In the genomic region with DNA sequence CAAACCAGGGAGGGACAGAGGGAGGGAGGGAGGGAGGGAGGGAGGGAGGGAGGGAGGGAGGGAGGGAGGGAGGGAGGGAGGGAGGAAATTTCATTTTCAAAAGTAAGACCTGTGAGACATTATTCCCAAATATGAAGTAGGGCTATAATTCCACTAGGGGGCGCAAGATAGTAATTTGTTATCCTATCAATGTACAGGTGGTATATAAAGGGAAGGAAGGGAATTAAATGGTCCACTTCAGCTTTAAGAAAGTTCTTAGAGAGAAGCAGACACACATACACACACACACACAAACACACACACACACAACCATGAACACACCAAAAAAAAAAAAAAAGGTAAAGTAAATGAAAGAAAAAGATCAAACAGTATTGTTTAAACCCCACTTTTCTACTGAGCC, we compare ENCODE assay signal across 8 mouse cellular contexts.
DNase-seq lines count a peak whose midpoint lies in the region; ATAC-seq and TF ChIP-seq lines count a peak whose summit lies in the region.

No protein-coding gene starts in this region.

- 0% methylated on average over 1 of the region's 1 CpGs for WGBS in thymus, adult 2 months
- WGBS in limb, embryonic 14.5 days = 0% methylated on average over 1 of the region's 1 CpGs

- no peak for TF ChIP-seq POLR2A in thymus, adult 2 months (IDR thresholded peaks at IDR 0.05; ENCODE audit: control insufficient read depth, extremely low read depth, insufficient read depth, low read length, poor library complexity)
- no peak for TF ChIP-seq POLR2A in limb, embryonic 14.5 days (IDR thresholded peaks at IDR 0.05; ENCODE audit: borderline replicate concordance, extremely low read depth, insufficient read depth, insufficient read length)

- H3K9me3 ChIP-seq in limb, embryonic 14.5 days (ENCODE audit: control insufficient read depth, low read length) = no peaks in the 10 kb centered on the region

- H3K27me3 ChIP-seq in thymus, adult 2 months (ENCODE audit: control insufficient read depth, insufficient read depth, low read length) = no peaks in the 10 kb centered on the region
- H3K27me3 ChIP-seq in limb, embryonic 14.5 days (ENCODE audit: control insufficient read depth, insufficient read depth, low read length) = no peaks in the 10 kb centered on the region

- TF ChIP-seq CTCF in thymus, adult 2 months (IDR thresholded peaks at IDR 0.05; ENCODE audit: borderline replicate concordance, control insufficient read depth, extremely low read depth, insufficient read depth, low read length, poor library complexity) = no peak

- ATAC-seq in limb, embryonic 14.5 days (ENCODE audit: low FRiP score, low read depth) = no peak
- ATAC-seq in megakaryocyte-erythroid progenitor cell, adult 5-6 weeks (replicated peaks; ENCODE audit: low FRiP score, low TSS enrichment, poor library complexity, severe bottlenecking) = no peak; the same call in 1 of the 2 replicates

- DNase-seq in heart, adult 8-10 months (ENCODE audit: low spot score) = peak; percentile 77
- DNase-seq in heart, postnatal 25 days (ENCODE audit: low spot score) = no peak
- peak; percentile 47 for DNase-seq in thymus, adult 2 months
- no peak for DNase-seq in thymus, adult 18-20 months
- DNase-seq in embryo, embryonic 10.5 days (ENCODE audit: low spot score) = peak; percentile 87
- peak; percentile 91 for DNase-seq in limb, embryonic 14.5 days (ENCODE audit: low spot score)
- no peak for DNase-seq in thymus, postnatal 36 days

- H3K27ac ChIP-seq in thymus, adult 2 months (ENCODE audit: control insufficient read depth, insufficient read depth, low read length) = no peak overlapping the region
- no peak overlapping the region for H3K27ac ChIP-seq in limb, embryonic 14.5 days (replicated peaks; ENCODE audit: low read depth, low read length)

- intact Hi-C loops in heart, postnatal 25 days (cut with DNase I) = loop anchor here (1.0 to 5.0 kb wide), 3 partner anchors 94 to 166 kb away; partner anchors contain the start of gene Ankrd44

- H3K36me3 ChIP-seq in thymus, adult 2 months (ENCODE audit: control insufficient read depth, insufficient read depth, low read length) = no peaks in the 10 kb centered on the region
- H3K36me3 ChIP-seq in limb, embryonic 14.5 days (ENCODE audit: control insufficient read depth, insufficient read depth, low read length) = no peaks in the 10 kb centered on the region

- H3K4me2 ChIP-seq in limb, embryonic 14.5 days (replicated peaks; ENCODE audit: low read depth, low read length, severe bottlenecking) = no peak overlapping the region

- no peak overlapping the region for H3K4me3 ChIP-seq in thymus, adult 2 months (ENCODE audit: control insufficient read depth, insufficient read depth, low read length)
- no peak overlapping the region for H3K4me3 ChIP-seq in limb, embryonic 14.5 days (replicated peaks; ENCODE audit: low read length)

- no peak overlapping the region for H3K9ac ChIP-seq in limb, embryonic 14.5 days (ENCODE audit: low read depth, low read length, severe bottlenecking)

- peaks cover 4% of the 10 kb centered on the region for H3K4me1 ChIP-seq in thymus, adult 2 months (replicated peaks; ENCODE audit: control insufficient read depth, insufficient read depth, low read length)
- H3K4me1 ChIP-seq in limb, embryonic 14.5 days (ENCODE audit: control insufficient read depth, insufficient read depth, low read length) = 0 out of 2 replicates have a peak, but pooled peaks cover 3% of the 10 kb centered on the region

Comparison
In these comparisons a context has a peak if more than half of its experiments do, and no peak if none do; other contexts are left out.
1. DNase-seq: peak in heart, adult 8-10 months (single experiment), thymus, adult 2 months (single experiment), embryo, embryonic 10.5 days (single experiment) and limb, embryonic 14.5 days (single experiment); none in heart, postnatal 25 days (single experiment), thymus, adult 18-20 months (0 of 2) and thymus, postnatal 36 days (0 of 2).